17 mouse cellular contexts compared by ENCODE assay signal in genomic region chr11:23362305-23362704, GRCm38 (mm10).
"Had no signal": no experiment of that assay in that cellular context is flagged by ENCODE, and none has a peak within 500 bp of the region (broad histone marks: within the 10 kb centered on the region; RNA-seq: fewer than 3 reads in every experiment).

No protein-coding gene starts in this region.

- DNase-seq: liver, postnatal 0 days; lung, adult 2 months; lung, postnatal 14 days; lung, postnatal 36 days; right cerebral cortex, postnatal 25 days; right cerebral cortex, postnatal 4 days; spleen, adult 18-20 months; thymus, adult 2 months; thymus, postnatal 25 days; thymus, postnatal 4 days had no signal

- H3K27ac ChIP-seq: liver, embryonic 15.5 days; lung, embryonic 15.5 days; macrophage; midbrain, embryonic 12.5 days; midbrain, embryonic 15.5 days; neural tube, embryonic 12.5 days had no signal

- H3K4me3 ChIP-seq: liver, embryonic 15.5 days; lung, embryonic 15.5 days; megakaryocyte, embryonic 14.5 days; midbrain, embryonic 12.5 days; midbrain, embryonic 15.5 days; neural tube, embryonic 12.5 days had no signal
